Mouse (Mus musculus): ENCODE data around the gene Cuedc2. TPM values are rescaled to one million over a fixed set of nuclear protein-coding genes. Genes with fewer than 3 reads are reported as not detected.
A peak's percentile ranks its signal among the peaks of the same experiment; 100 is the strongest.

Cuedc2 gene
- polyA plus RNA-seq (2015; fragmentation: Nextera tagmentation; extraction: Ambion mirVana) = 188 and 198 TPM in 2 replicates

- 0% methylated on average over 31 of the region's 31 CpGs for WGBS
- H3K27ac ChIP-seq (ENCODE audit: low read length) = peak within 1 kb of the TSS; percentile 50
- H3K36me3 ChIP-seq (ENCODE audit: insufficient read depth, low read length) = no peaks in the 10 kb centered on the region
- peak; percentile 86 for ATAC-seq (ENCODE audit: low FRiP score, low TSS enrichment)
- H3K4me2 ChIP-seq (replicated peaks; ENCODE audit: low read depth, low read length) = peak within 1 kb of the TSS; percentile 66
- H3K9ac ChIP-seq (replicated peaks; ENCODE audit: low read length) = peak within 1 kb of the TSS; percentile 87
- H3K4me3 ChIP-seq (ENCODE audit: low read length) = peak within 1 kb of the TSS; percentile 90
- H3K4me1 ChIP-seq (ENCODE audit: insufficient read depth, low read length) = peaks cover 14% of the 10 kb centered on the region
- no peaks in the 10 kb centered on the region for H3K9me3 ChIP-seq (ENCODE audit: low read length)
- no peaks in the 10 kb centered on the region for H3K27me3 ChIP-seq (ENCODE audit: insufficient read depth, low read length)
Observed at GRCm38 (mm10) chr19:46338331-46338936, at the start of gene Cuedc2. Gene Cuedc2, minus strand, starts transcription at chr19:46338702.

GRCm38 (mm10) chr19:46382275-46382674 lies 43.8 kb upstream of the Cuedc2 start:
- Histone ChIP-seq H3K9me3 (ENCODE audit: low read length) (no peaks in the 10 kb centered on the region), H3K4me2 (replicated peaks; ENCODE audit: low read depth, low read length) (no peak overlapping the region), H3K27me3 (ENCODE audit: insufficient read depth, low read length) (no peaks in the 10 kb centered on the region), H3K9ac (replicated peaks; ENCODE audit: low read length) (no peak overlapping the region), H3K36me3 (ENCODE audit: insufficient read depth, low read length) (peaks cover 87% of the 10 kb centered on the region), H3K4me3 (ENCODE audit: low read length) (no peak overlapping the region), H3K27ac (ENCODE audit: low read length) (no peak overlapping the region), H3K4me1 (ENCODE audit: insufficient read depth, low read length) (no peaks in the 10 kb centered on the region)
- 87% methylated on average over 9 of the region's 9 CpGs for WGBS
- ATAC-seq (ENCODE audit: low FRiP score, low TSS enrichment) = no peak

GRCm38 (mm10) chr19:46375891-46376290 lies 37.4 kb upstream of the Cuedc2 start:
- WGBS = 58% methylated on average over 4 of the region's 4 CpGs
- no peak overlapping the region for H3K4me2 ChIP-seq (replicated peaks; ENCODE audit: low read depth, low read length)
- ATAC-seq (ENCODE audit: low FRiP score, low TSS enrichment) = no peak

GRCm38 (mm10) chr19:46375489-46375888 lies 37.0 kb upstream of the Cuedc2 start:
- ATAC-seq (ENCODE audit: low FRiP score, low TSS enrichment) = no peak
- Histone ChIP-seq H3K36me3 (ENCODE audit: insufficient read depth, low read length) (peaks cover 40% of the 10 kb centered on the region), H3K4me2 (replicated peaks; ENCODE audit: low read depth, low read length) (no peak overlapping the region), H3K4me1 (ENCODE audit: insufficient read depth, low read length) (0 out of 2 replicates have a peak, but pooled peaks cover 3% of the 10 kb centered on the region), H3K27ac (ENCODE audit: low read length) (no peak overlapping the region), H3K27me3 (ENCODE audit: insufficient read depth, low read length) (no peaks in the 10 kb centered on the region), H3K9ac (replicated peaks; ENCODE audit: low read length) (no peak overlapping the region), H3K9me3 (ENCODE audit: low read length) (no peaks in the 10 kb centered on the region), H3K4me3 (ENCODE audit: low read length) (no peak overlapping the region)
- WGBS = 65% methylated on average over 5 of the region's 5 CpGs

More at GRCm38 (mm10) chr19:46375891-46376290, 37.4 kb upstream of the Cuedc2 start:
- H3K9ac ChIP-seq (replicated peaks; ENCODE audit: low read length) = no peak overlapping the region
- no peaks in the 10 kb centered on the region for H3K27me3 ChIP-seq (ENCODE audit: insufficient read depth, low read length)
- H3K27ac ChIP-seq (ENCODE audit: low read length) = no peak overlapping the region
- H3K4me1 ChIP-seq (ENCODE audit: insufficient read depth, low read length) = 0 out of 2 replicates have a peak, but pooled peaks cover 3% of the 10 kb centered on the region
- no peaks in the 10 kb centered on the region for H3K9me3 ChIP-seq (ENCODE audit: low read length)
- no peak overlapping the region for H3K4me3 ChIP-seq (ENCODE audit: low read length)
- H3K36me3 ChIP-seq (ENCODE audit: insufficient read depth, low read length) = peaks cover 44% of the 10 kb centered on the region

GRCm38 (mm10) chr19:46374477-46375088 lies 36.1 kb upstream of the Cuedc2 start:
- WGBS = 50% methylated on average over 21 of the region's 21 CpGs

GRCm38 (mm10) chr19:46369204-46369603 lies 30.7 kb upstream of the Cuedc2 start:
- no peaks in the 10 kb centered on the region for H3K27me3 ChIP-seq (ENCODE audit: insufficient read depth, low read length)
- 8% methylated on average over 4 of the region's 4 CpGs for WGBS

More at GRCm38 (mm10) chr19:46374477-46375088, 36.1 kb upstream of the Cuedc2 start:
- H3K9ac ChIP-seq (replicated peaks; ENCODE audit: low read length) = no peak overlapping the region
- H3K4me2 ChIP-seq (replicated peaks; ENCODE audit: low read depth, low read length) = no peak overlapping the region
- H3K27ac ChIP-seq (ENCODE audit: low read length) = no peak overlapping the region
- H3K4me1 ChIP-seq (ENCODE audit: insufficient read depth, low read length) = 0 out of 2 replicates have a peak, but pooled peaks cover 3% of the 10 kb centered on the region
- H3K9me3 ChIP-seq (ENCODE audit: low read length) = no peaks in the 10 kb centered on the region
- ATAC-seq (ENCODE audit: low FRiP score, low TSS enrichment) = peak; percentile 62; the same call in 1 of the 2 replicates
- peaks cover 31% of the 10 kb centered on the region for H3K36me3 ChIP-seq (ENCODE audit: insufficient read depth, low read length)
- no peaks in the 10 kb centered on the region for H3K27me3 ChIP-seq (ENCODE audit: insufficient read depth, low read length)
- no peak overlapping the region for H3K4me3 ChIP-seq (ENCODE audit: low read length)

GRCm38 (mm10) chr19:46367798-46368590 lies 29.5 kb upstream of the Cuedc2 start:
- H3K4me2 ChIP-seq (replicated peaks; ENCODE audit: low read depth, low read length) = no peak overlapping the region
- no peaks in the 10 kb centered on the region for H3K36me3 ChIP-seq (ENCODE audit: insufficient read depth, low read length)
- no peaks in the 10 kb centered on the region for H3K4me1 ChIP-seq (ENCODE audit: insufficient read depth, low read length)
- no peak overlapping the region for H3K27ac ChIP-seq (ENCODE audit: low read length)
- H3K4me3 ChIP-seq (ENCODE audit: low read length) = no peak overlapping the region
- no peak for ATAC-seq (ENCODE audit: low FRiP score, low TSS enrichment)
- H3K27me3 ChIP-seq (ENCODE audit: insufficient read depth, low read length) = no peaks in the 10 kb centered on the region
- no peaks in the 10 kb centered on the region for H3K9me3 ChIP-seq (ENCODE audit: low read length)
- H3K9ac ChIP-seq (replicated peaks; ENCODE audit: low read length) = no peak overlapping the region
- WGBS = 78% methylated on average over 23 of the region's 23 CpGs

More at GRCm38 (mm10) chr19:46369204-46369603, 30.7 kb upstream of the Cuedc2 start:
- no peaks in the 10 kb centered on the region for H3K36me3 ChIP-seq (ENCODE audit: insufficient read depth, low read length)
- no peaks in the 10 kb centered on the region for H3K9me3 ChIP-seq (ENCODE audit: low read length)
- no peak overlapping the region for H3K27ac ChIP-seq (ENCODE audit: low read length)
- peak; percentile 32; the same call in 1 of the 2 replicates for ATAC-seq (ENCODE audit: low FRiP score, low TSS enrichment)
- H3K4me1 ChIP-seq (ENCODE audit: insufficient read depth, low read length) = 0 out of 2 replicates have a peak, but pooled peaks cover under 1% of the 10 kb centered on the region
- H3K9ac ChIP-seq (replicated peaks; ENCODE audit: low read length) = no peak overlapping the region
- no peak overlapping the region for H3K4me3 ChIP-seq (ENCODE audit: low read length)
- no peak overlapping the region for H3K4me2 ChIP-seq (replicated peaks; ENCODE audit: low read depth, low read length)

GRCm38 (mm10) chr19:46363294-46364009 lies 24.9 kb upstream of the Cuedc2 start:
- Histone ChIP-seq H3K27ac (ENCODE audit: low read length) (no peak overlapping the region), H3K9ac (replicated peaks; ENCODE audit: low read length) (no peak overlapping the region), H3K36me3 (ENCODE audit: insufficient read depth, low read length) (no peaks in the 10 kb centered on the region), H3K9me3 (ENCODE audit: low read length) (no peaks in the 10 kb centered on the region), H3K4me3 (ENCODE audit: low read length) (no peak overlapping the region), H3K4me2 (replicated peaks; ENCODE audit: low read depth, low read length) (no peak overlapping the region), H3K27me3 (ENCODE audit: insufficient read depth, low read length) (no peaks in the 10 kb centered on the region), H3K4me1 (ENCODE audit: insufficient read depth, low read length) (peaks cover 2% of the 10 kb centered on the region; the same call in 1 of the 2 replicates)
- ATAC-seq (ENCODE audit: low FRiP score, low TSS enrichment) = no peak
- WGBS = 80% methylated on average over 11 of the region's 11 CpGs

- H3K27me3 ChIP-seq (ENCODE audit: insufficient read depth, low read length) = 0 out of 2 replicates have a peak, but pooled peaks cover 4% of the 10 kb centered on the region
- H3K36me3 ChIP-seq (ENCODE audit: insufficient read depth, low read length) = no peaks in the 10 kb centered on the region
- H3K4me2 ChIP-seq (replicated peaks; ENCODE audit: low read depth, low read length) = no peak overlapping the region
- H3K9me3 ChIP-seq (ENCODE audit: low read length) = no peaks in the 10 kb centered on the region
- H3K4me3 ChIP-seq (ENCODE audit: low read length) = no peak overlapping the region
- WGBS = 86% methylated on average over 8 of the region's 8 CpGs
- no peak overlapping the region for H3K27ac ChIP-seq (ENCODE audit: low read length)
- peaks cover 13% of the 10 kb centered on the region for H3K4me1 ChIP-seq (ENCODE audit: insufficient read depth, low read length)
- H3K9ac ChIP-seq (replicated peaks; ENCODE audit: low read length) = no peak overlapping the region
- no peak for ATAC-seq (ENCODE audit: low FRiP score, low TSS enrichment)
Observed at GRCm38 (mm10) chr19:46362104-46362503, 23.6 kb upstream of the Cuedc2 start.

All from kidney, embryonic 16.5 days (tissue).